Mouse (Mus musculus) CH12.LX (cell line): ENCODE data around the gene Ccdc15. TPM values are rescaled to one million over a fixed set of nuclear protein-coding genes. Genes with fewer than 3 reads are reported as not detected.

Source experiments
- DNase-seq: peaks from one replicate; pipeline ENCODE4 v3.0.0-alpha.2; 2013; ENCODE audit errors: extremely low read depth
- H3K27ac ChIP-seq: 2 replicates; pipeline ENCODE4 v1.5.1; 2012; ENCODE audit warnings: low read depth, mild to moderate bottlenecking, control low read depth, moderate library complexity; ENCODE audit not compliant: insufficient read depth
- H3K27me3 ChIP-seq: replicated peaks from 2 replicates; pipeline ENCODE3; 2012; ENCODE audit warnings: inconsistent platforms
- H3K36me3 ChIP-seq, 2 experiments: replicated peaks in 1 of 2; 2 replicates each; pipeline versions ENCODE3 to v1.6.1; 2012; ENCODE audit warnings: inconsistent platforms in 1 of 2, low read length in 1 of 2, mild to moderate bottlenecking in 1 of 2, mixed read lengths in 1 of 2, moderate library complexity in 1 of 2; ENCODE audit not compliant: control insufficient read depth in 1 of 2, insufficient read depth in 1 of 2
- H3K4me1 ChIP-seq, 2 experiments: 2 replicates each; pipeline ENCODE4 v1.6.1; 2012; ENCODE audit warnings: inconsistent platforms in 1 of 2, moderate library complexity in 1 of 2; ENCODE audit not compliant: insufficient read depth in 2 of 2, control insufficient read depth in 1 of 2
- H3K4me2 ChIP-seq: 2 replicates; pipeline ENCODE4 v1.6.1; 2012; ENCODE audit warnings: low read depth, mild to moderate bottlenecking, control low read depth; ENCODE audit not compliant: poor library complexity, insufficient read depth, severe bottlenecking
- H3K4me3 ChIP-seq, 3 experiments: fragments of 150-350 bp in 1 of 3; sonication (generic) in 1 of 3; replicated peaks in 1 of 3; 2 replicates each; pipeline versions ENCODE3 to v1.5.1; 2011 to 2012; ENCODE audit warnings: low read depth in 2 of 3, low read length in 2 of 3, mild to moderate bottlenecking in 2 of 3, moderate library complexity in 2 of 3, control low read depth in 1 of 3, improper control_type of control experiment in 1 of 3, inconsistent platforms in 1 of 3, mixed read lengths in 1 of 3; ENCODE audit not compliant: poor library complexity in 1 of 3
- H3K79me2 ChIP-seq: replicated peaks from 2 replicates; pipeline ENCODE4 v1.6.1; 2012; ENCODE audit warnings: mild to moderate bottlenecking, moderate library complexity; ENCODE audit not compliant: control insufficient read depth, poor library complexity, insufficient read depth, severe bottlenecking; ENCODE audit errors: extremely low read depth
- H3K9ac ChIP-seq: 2 replicates; pipeline ENCODE4 v1.6.1; 2012; ENCODE audit warnings: low read depth, mild to moderate bottlenecking, control low read depth, moderate library complexity; ENCODE audit not compliant: insufficient read depth
- H3K9me3 ChIP-seq: replicated peaks from 2 replicates; pipeline ENCODE3; 2012; ENCODE audit warnings: low read length, inconsistent platforms, mixed read lengths
- BHLHE40 ChIP-seq: IDR thresholded peaks from 2 replicates; pipeline ENCODE4 v1.6.1; 2011; ENCODE audit warnings: mild to moderate bottlenecking, low read depth, low read length, improper control_type of control experiment
- CTCF ChIP-seq, 2 experiments: IDR thresholded peaks in 1 of 2; conservative IDR thresholded peaks in 1 of 2; 2 replicates each; pipeline ENCODE4 v1.5.1; 2011 to 2012; ENCODE audit warnings: low read depth in 2 of 2, low read length in 2 of 2, improper control_type of control experiment in 1 of 2, inconsistent platforms in 1 of 2, mild to moderate bottlenecking in 1 of 2, moderate library complexity in 1 of 2
- E2F4 ChIP-seq: IDR thresholded peaks from 2 replicates; pipeline ENCODE4 v1.6.1; 2011; ENCODE audit warnings: low read depth, low read length, improper control_type of control experiment; ENCODE audit not compliant: insufficient replicate concordance
- ELF1 ChIP-seq: IDR thresholded peaks from 2 replicates; pipeline ENCODE4 v1.6.1; 2014; ENCODE audit warnings: low read depth, mild to moderate bottlenecking, inconsistent platforms, low read length, improper control_type of control experiment
- EP300 ChIP-seq: IDR thresholded peaks from 2 replicates; pipeline ENCODE4 v1.6.1; 2011; ENCODE audit warnings: low read length, improper control_type of control experiment
- ETS1 ChIP-seq: conservative IDR thresholded peaks from 2 replicates; pipeline ENCODE4 v1.6.1; 2012; ENCODE audit warnings: low read depth, mild to moderate bottlenecking, inconsistent platforms, low read length, improper control_type of control experiment, moderate library complexity
- GABPA ChIP-seq: IDR thresholded peaks from 2 replicates; pipeline ENCODE4 v1.6.1; 2012; ENCODE audit warnings: low read depth, low read length, improper control_type of control experiment, inconsistent platforms; ENCODE audit not compliant: insufficient replicate concordance
- HCFC1 ChIP-seq: IDR thresholded peaks from 2 replicates; pipeline ENCODE4 v1.6.1; 2012; ENCODE audit warnings: low read depth, mild to moderate bottlenecking, inconsistent platforms, low read length, improper control_type of control experiment
- JUN ChIP-seq: IDR thresholded peaks from 2 replicates; pipeline ENCODE4 v1.6.1; 2011; ENCODE audit warnings: low read depth, mild to moderate bottlenecking, low read length, improper control_type of control experiment, moderate library complexity; ENCODE audit not compliant: insufficient read depth
- MAFK ChIP-seq: IDR thresholded peaks from 2 replicates; pipeline ENCODE4 v1.6.1; 2011; ENCODE audit warnings: low read length, improper control_type of control experiment; ENCODE audit not compliant: insufficient replicate concordance
- MAX ChIP-seq: IDR thresholded peaks from 2 replicates; pipeline ENCODE4 v1.6.1; 2011; ENCODE audit warnings: low read length, improper control_type of control experiment
- MEF2A ChIP-seq: IDR thresholded peaks from 2 replicates; pipeline ENCODE4 v1.6.1; 2014; ENCODE audit warnings: low read depth, mild to moderate bottlenecking, inconsistent platforms, low read length, improper control_type of control experiment, borderline replicate concordance
- MYC ChIP-seq: IDR thresholded peaks from 2 replicates; pipeline ENCODE4 v1.6.1; 2011; ENCODE audit warnings: low read depth, mild to moderate bottlenecking, improper control_type of control experiment, low read length
- NELFE ChIP-seq: IDR thresholded peaks from 2 replicates; pipeline ENCODE4 v1.6.1; 2011; ENCODE audit warnings: low read depth, low read length, improper control_type of control experiment
- NRF1 ChIP-seq: IDR thresholded peaks from 2 replicates; pipeline ENCODE4 v1.6.1; 2014; ENCODE audit warnings: low read depth, mild to moderate bottlenecking, inconsistent platforms, low read length, improper control_type of control experiment, moderate library complexity
- PAX5 ChIP-seq: IDR thresholded peaks from 2 replicates; pipeline ENCODE4 v1.6.1; 2012; ENCODE audit warnings: low read length, inconsistent platforms, mixed read lengths
- RAD21 ChIP-seq: IDR thresholded peaks from 2 replicates; pipeline ENCODE4 v1.6.1; 2011; ENCODE audit warnings: low read depth, mild to moderate bottlenecking, low read length, improper control_type of control experiment, moderate library complexity
- SIN3A ChIP-seq: IDR thresholded peaks from 2 replicates; pipeline ENCODE4 v1.6.1; 2012; ENCODE audit warnings: low read length, improper control_type of control experiment, inconsistent platforms
- SMC3 ChIP-seq: IDR thresholded peaks from 2 replicates; pipeline ENCODE4 v1.6.1; 2011; ENCODE audit warnings: low read depth, low read length, improper control_type of control experiment
- TBP ChIP-seq: conservative IDR thresholded peaks from 2 replicates; pipeline ENCODE4 v1.6.1; 2011; ENCODE audit warnings: low read depth, low read length, improper control_type of control experiment
- TCF12 ChIP-seq: IDR thresholded peaks from 2 replicates; pipeline ENCODE4 v1.6.1; 2014; ENCODE audit warnings: low read depth, mild to moderate bottlenecking, inconsistent platforms, low read length, improper control_type of control experiment
- UBTF ChIP-seq: IDR thresholded peaks from 2 replicates; pipeline ENCODE4 v1.6.1; 2012; ENCODE audit warnings: low read depth, mild to moderate bottlenecking, inconsistent platforms, low read length, improper control_type of control experiment, moderate library complexity
- USF1 ChIP-seq: IDR thresholded peaks from 2 replicates; pipeline ENCODE4 v1.6.1; 2014; ENCODE audit warnings: low read depth, mild to moderate bottlenecking, inconsistent platforms, low read length, improper control_type of control experiment
- USF2 ChIP-seq: conservative IDR thresholded peaks from 2 replicates; pipeline ENCODE4 v1.6.1; 2011; ENCODE audit warnings: low read depth, low read length, improper control_type of control experiment
- ZC3H11A ChIP-seq: IDR thresholded peaks from 2 replicates; pipeline ENCODE4 v1.6.1; 2012; ENCODE audit warnings: low read depth, mild to moderate bottlenecking, inconsistent platforms, low read length, improper control_type of control experiment
- ZKSCAN1 ChIP-seq: IDR thresholded peaks from 2 replicates; pipeline ENCODE4 v1.6.1; 2012; ENCODE audit warnings: low read depth, inconsistent platforms, low read length, improper control_type of control experiment, borderline replicate concordance
- ZMIZ1 ChIP-seq: IDR thresholded peaks from 2 replicates; pipeline ENCODE4 v1.6.1; 2012; ENCODE audit warnings: low read depth, mild to moderate bottlenecking, inconsistent platforms, low read length, improper control_type of control experiment
- ZNF384 ChIP-seq: IDR thresholded peaks from 2 replicates; pipeline ENCODE4 v1.6.1; 2012; ENCODE audit warnings: low read depth, low read length, improper control_type of control experiment, inconsistent platforms
- dilution Hi-C: fragments of 300-500 bp; cut with MboI; formaldehyde crosslinking; loops from 2 replicates; pipeline ENCODE4 v1.14.3; 2020; ENCODE audit warnings: low sequenced_read_pairs; ENCODE audit not compliant: extremely low pct_unique_long_range_greater_than_20kb, extremely low pct_ligation_motif_present
- in situ Hi-C: fragments of 300-500 bp; cut with MboI; formaldehyde crosslinking; loops from 3 replicates; pipeline ENCODE4 v1.14.3; 2019; ENCODE audit warnings: low sequenced_read_pairs, low pct_ligation_motif_present, low pct_unique_long_range_greater_than_20kb, mixed read lengths
- polyA plus RNA-seq: library from polyadenylated mRNA; unstranded; fragments of >175 nt; gene quantifications from 2 replicates; pipeline ENCODE4 v1.2.1, GENCODE M21; 2012; ENCODE audit warnings: low read depth; ENCODE audit not compliant: insufficient read length
- total RNA-seq, 2 experiments: library from RNA; depleted of rRNA; stranded (reverse); fragments of 300-350 nt in 1 of 2; fragments of >200 nt in 1 of 2; gene quantifications; 2 replicates each; pipeline ENCODE4 v1.2.3; 2012 to 2014

Ccdc15 gene
- total and polyA plus RNA-seq, 3 experiments, result 5.3 to 7.0 (median 6.3) TPM

DNA sequence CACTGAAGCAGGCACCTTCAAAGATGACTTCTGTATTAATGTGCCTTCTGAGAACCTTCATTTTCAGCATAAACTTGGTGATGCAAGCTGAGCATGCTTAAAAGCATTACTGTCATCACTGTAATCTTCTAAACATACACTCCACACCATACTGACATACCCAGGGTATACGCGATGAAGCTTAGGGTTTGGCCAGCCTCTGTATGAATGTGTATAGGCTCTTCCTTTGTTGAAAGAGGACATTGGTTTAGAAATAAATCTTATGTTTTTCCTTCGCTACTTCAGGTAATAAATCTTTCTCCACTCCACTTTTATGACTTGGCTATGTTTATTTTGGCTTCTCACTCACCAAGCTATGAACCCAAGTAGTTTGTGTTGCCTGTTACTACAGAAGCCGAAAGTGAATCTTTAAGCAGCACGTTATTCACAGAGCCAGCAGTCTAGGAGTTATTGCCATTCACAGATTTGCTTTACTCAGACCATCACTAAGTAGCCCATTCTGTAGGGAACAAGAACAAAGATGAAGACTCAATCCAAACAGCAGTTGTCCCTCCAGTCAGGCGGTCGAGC, 23.1 kb upstream of the Ccdc15 start:
- Histone ChIP-seq H3K36me3 (no peaks in the 10 kb centered on the region), H3K9ac (no peak overlapping the region), H3K9me3 (no peaks in the 10 kb centered on the region), H3K4me1 (no peaks in the 10 kb centered on the region), H3K4me3 (no peak overlapping the region), H3K27me3 (no peaks in the 10 kb centered on the region), H3K4me2 (no peak overlapping the region), H3K27ac (no peak overlapping the region), H3K79me2 (no peaks in the 10 kb centered on the region)
- dilution Hi-C loops, result no loop called here
- no peak for TF ChIP-seq ETS1
- TF ChIP-seq SMC3, result no peak
- no peak for TF ChIP-seq ZMIZ1
- TF ChIP-seq RAD21, result no peak
- no peak for TF ChIP-seq SIN3A
- TF ChIP-seq ZNF384, result no peak
- TF ChIP-seq NRF1, result no peak
- no peak for TF ChIP-seq GABPA
- TF ChIP-seq NELFE, result no peak
- no peak for TF ChIP-seq MAX
- TF ChIP-seq MYC, result no peak
- no peak for TF ChIP-seq MEF2A
- no peak for TF ChIP-seq ZKSCAN1
- no peak for TF ChIP-seq BHLHE40
- no peak for TF ChIP-seq UBTF
- DNase-seq, result no peak
- in situ Hi-C loops, result no loop called here

DNA sequence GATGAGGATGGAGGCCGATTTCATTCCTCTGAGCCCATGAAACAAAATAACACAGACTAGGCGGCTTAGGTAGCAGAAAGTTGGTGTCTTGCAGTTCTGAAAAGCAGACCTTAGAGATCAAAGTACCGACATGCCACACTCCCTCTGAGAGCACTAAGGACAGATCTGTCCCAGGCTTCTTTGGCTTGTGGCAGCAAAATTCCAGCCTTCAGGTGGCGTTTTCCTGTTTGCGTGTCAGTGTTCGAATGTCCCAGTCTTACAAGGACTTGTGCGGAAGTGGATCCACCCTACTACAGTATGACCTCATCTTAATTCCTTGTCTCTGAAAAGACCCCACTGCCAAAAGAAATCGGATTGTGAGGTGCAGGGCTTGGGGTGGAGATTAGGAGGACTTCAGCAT, 20.6 kb upstream of the Ccdc15 start:
- dilution Hi-C loops (no loop called here), in situ Hi-C loops (no loop called here)
- TF ChIP-seq HCFC1, result no peak
- TF ChIP-seq UBTF, result no peak
- no peak for TF ChIP-seq EP300
- TF ChIP-seq TBP, result no peak
- TF ChIP-seq E2F4, result no peak
- TF ChIP-seq CTCF (conservative IDR thresholded peaks at IDR 0.05 in 1 of 2, IDR thresholded peaks at IDR 0.05 in 1 of 2; ENCODE audit: low read depth in 2 of 2, low read length in 2 of 2), result no peak
- TF ChIP-seq ELF1, result no peak
- no peak for TF ChIP-seq GABPA
- TF ChIP-seq SMC3, result no peak
- no peak for TF ChIP-seq NRF1
- no peak for TF ChIP-seq ZC3H11A
- no peak for TF ChIP-seq MYC
- no peak for TF ChIP-seq PAX5
- no peak for TF ChIP-seq USF2
- no peak for TF ChIP-seq MAFK
- no peak for TF ChIP-seq JUN
- TF ChIP-seq RAD21, result no peak
- TF ChIP-seq USF1, result no peak
- no peak for TF ChIP-seq TCF12
- H3K27me3 ChIP-seq, result no peaks in the 10 kb centered on the region
- H3K4me1 ChIP-seq, result peaks cover 0 to 3% of the 10 kb centered on the region in 2 experiments; a peak in 1 of 4 replicates
- H3K9ac ChIP-seq, result no peak overlapping the region
- DNase-seq, result no peak
- H3K36me3 ChIP-seq, result no peaks in the 10 kb centered on the region
- no peak overlapping the region for H3K4me2 ChIP-seq
- H3K9me3 ChIP-seq, result no peaks in the 10 kb centered on the region
- no peaks in the 10 kb centered on the region for H3K79me2 ChIP-seq
- H3K4me3 ChIP-seq, result no peak overlapping the region
- no peak overlapping the region for H3K27ac ChIP-seq
